Mouse (Mus musculus) megakaryocyte-erythroid progenitor cell, adult 5-6 weeks (primary cell): ENCODE data around the gene Alg1. TPM values are rescaled to one million over a fixed set of nuclear protein-coding genes. Genes with fewer than 3 reads are reported as not detected.
"Not testable (repeated sequence)": the region's sequence is repeated elsewhere in the genome, so short reads cannot be mapped to it uniquely, and the experiment has no call there.

ENCODE experiments used
- ATAC-seq: replicated peaks from 2 replicates; pipeline ENCODE4 v1.8.0; 2016; ENCODE audit warnings: mild to moderate bottlenecking, inconsistent platforms; ENCODE audit not compliant: severe bottlenecking, poor library complexity, low FRiP score, low TSS enrichment
- total RNA-seq, 2 experiments: library from RNA; stranded (forward) in 1 of 2; stranded (reverse) in 1 of 2; fragments of 200-1000, 215-1000 nt in 1 of 2; fragments of >200 nt in 1 of 2; fragmentation: Nextera tagmentation in 1 of 2; gene quantifications; 2 replicates each; pipeline ENCODE4 v1.2.3; 2014 to 2017

Alg1 gene
- total RNA-seq, 2 experiments from 2014 or later: 11.6 to 23.5 TPM

DNA sequence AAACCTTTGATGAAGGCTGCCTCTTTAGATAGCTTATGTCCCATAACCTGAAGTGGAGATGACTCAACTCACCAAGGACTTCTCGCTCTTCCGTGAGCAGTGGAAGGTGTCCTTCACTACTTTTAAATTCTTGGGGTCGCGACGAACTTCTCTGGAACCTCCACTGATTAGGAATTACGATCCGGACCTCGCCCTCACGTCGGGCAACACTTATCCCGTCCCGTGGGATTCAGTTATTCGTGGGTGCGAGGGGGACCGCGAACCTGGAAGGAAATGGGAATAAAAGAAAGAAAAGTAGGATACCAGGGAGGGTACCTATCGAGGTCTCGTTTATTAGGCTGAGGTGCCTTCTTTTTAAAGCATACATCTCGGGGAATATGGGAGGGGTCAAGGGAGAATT lies 5.9 kb upstream of the Alg1 start:
- not testable (repeated sequence) for ATAC-seq

- ATAC-seq: not testable (repeated sequence)
Measured at GRCm38 (mm10) chr16:5228103-5228502, 5.3 kb upstream of the Alg1 start.

DNA sequence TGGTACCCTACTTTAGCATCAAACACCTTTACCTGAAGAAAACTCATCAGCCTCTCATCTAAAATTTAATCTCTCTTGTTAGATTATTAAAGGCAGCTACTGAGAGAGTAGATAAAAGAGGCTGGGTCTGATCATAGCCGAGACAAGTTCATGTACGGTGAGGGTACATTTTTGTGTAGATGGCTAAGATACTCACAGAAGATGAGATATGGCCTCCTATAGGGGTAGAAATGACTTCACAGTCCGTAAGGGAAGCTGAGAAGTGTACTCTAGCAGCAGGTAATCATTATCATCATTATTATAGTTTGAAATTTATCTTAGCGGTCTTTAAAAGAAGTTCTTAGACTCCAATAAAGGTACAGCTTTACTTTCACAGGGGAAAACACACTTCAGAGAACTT lies 439 bp upstream of the Alg1 start:
- ATAC-seq: no peak

DNA sequence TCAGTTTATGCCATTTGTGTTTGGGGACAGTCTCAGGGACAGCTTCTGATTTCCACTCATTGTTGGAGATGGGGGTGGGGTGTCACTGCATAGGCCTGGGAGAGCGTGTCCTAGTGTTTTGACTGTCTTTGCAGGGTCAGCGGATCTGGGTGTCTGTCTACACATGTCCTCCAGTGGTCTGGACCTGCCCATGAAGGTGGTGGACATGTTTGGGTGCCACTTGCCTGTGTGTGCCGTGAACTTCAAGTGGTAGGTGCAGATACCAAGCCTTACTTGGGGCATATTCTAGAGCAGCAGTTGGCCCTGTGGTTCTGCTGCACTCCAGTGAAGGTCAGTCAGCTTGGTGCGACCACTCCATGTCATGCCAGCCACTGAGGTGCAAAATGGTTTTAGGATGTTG lies 8.9 kb downstream of the Alg1 start:
- ATAC-seq: no peak

DNA sequence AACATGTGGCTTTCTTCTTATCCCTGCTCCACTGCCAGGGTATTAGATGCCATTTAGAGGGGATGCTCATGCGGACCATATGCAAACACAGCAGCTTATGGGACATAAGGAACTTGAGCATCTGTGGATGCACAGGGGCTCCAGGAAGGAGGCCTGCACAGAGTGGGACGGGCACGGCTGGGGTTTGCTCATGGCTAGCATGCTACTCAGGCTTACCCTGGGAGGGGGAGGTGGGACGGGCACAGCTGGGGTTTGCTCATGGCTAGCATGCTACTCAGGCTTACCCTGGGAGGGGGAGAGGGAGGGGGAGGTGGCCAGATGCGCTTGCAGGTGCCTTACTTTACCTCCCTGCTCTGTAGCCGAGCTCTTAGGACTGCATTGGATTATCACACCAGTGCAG lies 9.5 kb downstream of the Alg1 start:
- no peak for ATAC-seq

GRCm38 (mm10) chr16:5244411-5244810 lies 11.0 kb downstream of the Alg1 start:
- peak; percentile 76 for ATAC-seq

DNA sequence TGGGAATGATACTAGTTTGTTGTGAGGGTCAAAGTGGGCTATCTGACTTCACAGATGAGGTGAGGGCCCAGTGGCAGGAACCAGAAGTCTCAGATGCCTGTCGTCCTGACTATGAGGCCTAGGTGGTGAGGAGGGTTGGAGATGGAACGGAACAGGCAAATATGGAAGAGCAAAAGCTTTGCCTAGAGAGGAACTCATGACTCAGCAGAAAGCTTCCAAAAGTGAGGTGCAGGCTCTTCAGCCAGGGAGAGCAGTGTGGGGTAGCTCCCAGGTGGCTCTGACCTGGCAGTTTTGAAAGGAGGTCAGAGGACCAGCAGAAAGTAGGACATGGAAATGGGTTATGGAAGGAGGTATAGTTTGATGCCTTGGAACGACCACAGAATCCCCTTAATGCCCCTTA lies 17.5 kb downstream of the Alg1 start:
- no peak for ATAC-seq

DNA sequence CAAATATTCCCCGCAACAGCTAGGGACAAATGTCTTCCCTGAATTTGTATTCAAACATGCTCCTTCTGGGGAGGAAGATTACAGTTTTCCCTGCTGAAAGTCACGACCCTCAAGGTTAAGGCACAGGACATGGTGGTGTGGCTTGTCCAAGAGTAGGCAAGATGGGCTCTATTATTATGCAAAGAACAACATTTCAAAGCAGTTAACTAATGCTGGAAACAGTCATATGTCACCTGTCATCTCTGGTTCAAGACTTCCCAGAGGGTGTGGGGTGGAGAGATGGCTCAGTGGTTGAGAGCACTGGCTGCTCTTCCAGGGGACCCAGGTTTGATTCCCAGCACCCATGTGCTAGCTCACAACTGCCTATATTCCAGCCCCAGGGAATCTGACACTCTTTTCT lies 18.8 kb downstream of the Alg1 start:
- no peak for ATAC-seq

DNA sequence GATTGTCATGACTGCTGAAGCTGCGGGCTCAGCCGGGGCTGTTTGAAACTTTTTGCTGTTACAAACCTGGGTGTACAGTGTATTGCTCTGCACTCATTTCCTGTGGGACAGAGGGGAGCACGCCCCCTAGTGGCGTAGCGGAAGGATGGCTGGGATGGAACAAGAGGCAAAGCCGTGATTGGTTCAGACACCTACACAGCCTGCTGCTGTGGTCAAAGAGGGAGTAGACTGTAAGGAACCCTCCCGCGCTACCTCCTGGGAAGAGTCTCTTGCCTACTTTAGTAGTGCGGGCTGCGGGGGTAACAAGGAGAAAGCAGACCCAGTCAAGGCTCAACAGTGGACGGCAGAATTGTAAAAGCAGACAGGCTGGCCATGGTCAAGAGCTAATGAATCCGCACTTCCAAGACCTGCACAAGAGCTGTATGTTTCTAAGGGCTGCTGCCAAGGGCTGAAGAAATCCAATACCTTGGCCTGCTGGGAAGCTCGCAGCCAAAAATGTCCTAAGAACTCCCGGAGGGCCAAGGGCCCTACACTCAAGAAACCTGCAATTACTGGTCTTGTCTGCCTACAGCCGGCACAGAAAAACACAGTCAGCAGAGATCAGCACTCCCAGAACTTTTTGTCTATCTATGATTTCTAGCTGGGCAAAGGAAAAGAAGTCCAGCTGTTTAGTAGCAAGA lies 21.1 kb downstream of the Alg1 start:
- peak; percentile 84 for ATAC-seq

- no peak for ATAC-seq
Measured at GRCm38 (mm10) chr16:5255081-5255740, 21.8 kb downstream of the Alg1 start.

GRCm38 (mm10) chr16:5255779-5256496 lies 22.5 kb downstream of the Alg1 start, which contains the start of gene Eef2kmt:
Eef2kmt (minus strand) TSS chr16:5255983.
- ATAC-seq: peak; percentile 95

DNA sequence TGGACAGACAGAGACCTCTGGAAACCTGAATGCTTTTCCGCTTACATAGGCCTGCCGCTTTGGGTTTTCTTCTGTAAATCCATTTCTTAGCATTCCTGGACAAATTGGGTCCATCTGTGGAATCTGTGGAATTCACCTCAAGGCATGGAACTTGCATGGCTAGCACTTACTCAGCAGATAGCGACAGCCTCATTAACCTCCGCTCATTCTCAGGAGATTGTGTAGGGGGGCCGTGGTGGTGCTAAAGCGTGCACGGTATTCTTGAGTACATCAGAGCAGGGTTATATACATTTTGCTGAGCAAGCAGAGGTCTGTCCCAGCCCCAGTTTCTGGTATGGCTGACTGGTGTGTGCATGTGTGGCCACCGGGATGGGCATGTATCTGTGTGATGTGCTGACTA lies 29.7 kb downstream of the Alg1 start:
- no peak for ATAC-seq

- ATAC-seq: no peak
Measured at GRCm38 (mm10) chr16:5263926-5264325, 30.5 kb downstream of the Alg1 start.

- no peak for ATAC-seq
Measured at GRCm38 (mm10) chr16:5271411-5272035, 38.1 kb downstream of the Alg1 start.

- ATAC-seq: no peak
Measured at GRCm38 (mm10) chr16:5272371-5272770, 39.0 kb downstream of the Alg1 start.

- ATAC-seq: no peak
Measured at GRCm38 (mm10) chr16:5279571-5280222, 46.3 kb downstream of the Alg1 start.

GRCm38 (mm10) chr16:5282686-5283085 lies 49.3 kb downstream of the Alg1 start:
- ATAC-seq: no peak

- no peak for ATAC-seq
Measured at GRCm38 (mm10) chr16:5285376-5285775, 52.0 kb downstream of the Alg1 start.
